17 mouse cellular contexts compared by ENCODE assay signal in genomic region chr12:100609766-100610165, GRCm38 (mm10).
"Had no signal": no experiment of that assay in that cellular context is flagged by ENCODE, and none has a peak within 500 bp of the region (broad histone marks: within the 10 kb centered on the region; RNA-seq: fewer than 3 reads in every experiment).

No protein-coding gene starts in this region.

- H3K9ac ChIP-seq: liver, embryonic 13.5 days; midbrain, embryonic 13.5 days had no signal

- DNase-seq: kidney, adult 2 months; kidney, postnatal 25 days; layer of hippocampus, adult 9-11 months; liver, embryonic 13.5 days; lung, adult 2 months; lung, postnatal 14 days; lung, postnatal 4 days; thymus, adult 2 months; thymus, postnatal 14 days; thymus, postnatal 4 days had no signal

- H3K36me3 ChIP-seq: liver, embryonic 13.5 days; midbrain, embryonic 10.5 days; midbrain, embryonic 13.5 days had no signal

- H3K27ac ChIP-seq: kidney, postnatal 0 days; layer of hippocampus, adult 2 months; liver, embryonic 13.5 days; midbrain, embryonic 10.5 days; midbrain, embryonic 13.5 days; stomach, postnatal 0 days had no signal

- H3K4me3 ChIP-seq: layer of hippocampus, adult 2 months; liver, embryonic 13.5 days; megakaryocyte, embryonic 14.5 days; midbrain, embryonic 10.5 days; midbrain, embryonic 13.5 days had no signal

- H3K9me3 ChIP-seq: liver, embryonic 13.5 days; megakaryocyte, embryonic 14.5 days; midbrain, embryonic 10.5 days; midbrain, embryonic 13.5 days had no signal

- H3K4me1 ChIP-seq: liver, embryonic 13.5 days; midbrain, embryonic 10.5 days; midbrain, embryonic 13.5 days had no signal

- H3K27me3 ChIP-seq: liver, embryonic 13.5 days; megakaryocyte, embryonic 14.5 days; midbrain, embryonic 13.5 days had no signal

- ATAC-seq: midbrain, embryonic 13.5 days; midbrain, embryonic 16.5 days had no signal
